Mouse (Mus musculus) natural killer cell, adult 2 months (primary cell): ENCODE data around the gene Igfbp6.
"Not testable (repeated sequence)": the region's sequence is repeated elsewhere in the genome, so short reads cannot be mapped to it uniquely, and the experiment has no call there.

Experiments
- DNase-seq, 2 experiments: peaks; one replicate each; pipeline ENCODE4 v3.0.0; 2022; ENCODE audit warnings: low spot score in 2 of 2

Igfbp6 gene

GRCm38 (mm10) chr15:102136129-102136758, 7.9 kb upstream of the Igfbp6 start, which contains the start of gene Spryd3:
Gene Spryd3, minus strand, starts transcription at chr15:102136234.
- DNase-seq, result peak; percentile 98

- no peak for DNase-seq
These were observed 3.0 kb upstream of the Igfbp6 start for GRCm38 (mm10) chr15:102141120-102141519.

- no peak for DNase-seq
These were observed 949 bp upstream of the Igfbp6 start for GRCm38 (mm10) chr15:102142914-102143912.

- no peak for DNase-seq
These were observed 564 bp downstream of the Igfbp6 start for GRCm38 (mm10) chr15:102144726-102145125.

GRCm38 (mm10) chr15:102145330-102145729, 1.2 kb downstream of the Igfbp6 start:
- no peak for DNase-seq

- no peak for DNase-seq
These were observed 1.9 kb downstream of the Igfbp6 start for GRCm38 (mm10) chr15:102146089-102146488.

DNA sequence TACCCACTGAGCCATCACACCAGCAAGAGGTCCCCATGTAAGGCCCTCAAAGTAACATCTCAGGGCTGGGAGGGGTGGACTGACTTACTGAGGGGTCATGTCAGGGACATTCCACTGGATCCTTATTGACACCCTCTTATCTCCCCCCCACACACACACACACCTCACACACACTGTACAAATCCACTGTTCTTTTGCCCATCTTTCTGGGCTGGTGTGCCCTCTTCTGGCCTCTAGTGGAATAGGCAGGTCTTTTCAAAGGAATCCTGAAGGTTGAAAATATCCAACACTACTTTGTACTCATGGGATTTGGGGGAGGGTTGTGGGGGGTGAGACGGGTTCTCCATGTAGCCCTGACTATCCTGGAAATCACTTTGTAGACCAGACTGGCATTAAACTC, 2.7 kb downstream of the Igfbp6 start:
- peak in 1 of 2 experiments; percentile 45 for DNase-seq

GRCm38 (mm10) chr15:102147674-102148402, 3.7 kb downstream of the Igfbp6 start:
- DNase-seq, result peak; percentile 59 to 69

GRCm38 (mm10) chr15:102149561-102149960, 5.4 kb downstream of the Igfbp6 start:
- no peak for DNase-seq

DNA sequence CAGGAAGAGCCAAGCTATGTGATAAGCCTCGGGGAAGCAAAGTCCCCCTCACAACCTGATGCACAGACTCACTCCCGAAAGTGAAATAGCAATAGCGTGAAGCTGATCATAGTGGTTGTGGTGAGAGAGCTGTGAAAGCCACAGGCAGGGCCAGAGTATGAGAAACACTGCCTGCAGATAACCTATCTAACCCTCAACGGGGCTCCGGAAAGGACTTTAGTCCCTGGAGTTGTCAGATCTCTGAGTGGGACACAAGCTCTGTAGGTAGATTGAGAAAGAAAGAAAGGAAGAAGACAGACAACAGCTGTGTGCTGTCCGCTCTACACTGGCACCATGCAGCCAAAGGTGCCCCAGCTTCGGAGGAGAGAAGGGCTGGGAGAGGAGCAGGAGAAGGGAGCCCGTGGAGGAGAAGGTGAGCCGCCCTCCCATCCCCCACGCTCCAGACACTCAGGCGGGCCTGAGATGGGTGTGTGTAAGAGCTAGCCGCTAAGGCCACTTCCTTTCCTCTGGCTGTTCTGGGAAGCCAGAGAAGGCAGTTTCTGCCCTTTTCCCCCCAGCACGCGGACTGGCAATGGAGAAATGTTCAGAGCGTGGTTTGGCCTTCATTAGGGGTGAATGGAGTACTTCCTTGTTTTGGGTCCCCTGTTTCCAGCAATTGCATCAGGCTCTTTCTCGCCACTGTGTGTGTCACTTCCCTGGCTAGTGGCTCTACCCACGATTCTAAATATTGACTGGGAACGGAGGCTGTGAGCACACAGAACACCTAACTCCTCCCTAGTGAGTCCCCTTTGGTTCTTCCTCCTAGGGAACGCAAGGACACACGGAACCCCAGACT, 6.4 kb downstream of the Igfbp6 start, which contains the start of gene Soat2:
Gene Soat2, plus strand, starts transcription at position 226 of the 835 bp plus-strand sequence.
- peak; percentile 73 to 89 for DNase-seq

DNA sequence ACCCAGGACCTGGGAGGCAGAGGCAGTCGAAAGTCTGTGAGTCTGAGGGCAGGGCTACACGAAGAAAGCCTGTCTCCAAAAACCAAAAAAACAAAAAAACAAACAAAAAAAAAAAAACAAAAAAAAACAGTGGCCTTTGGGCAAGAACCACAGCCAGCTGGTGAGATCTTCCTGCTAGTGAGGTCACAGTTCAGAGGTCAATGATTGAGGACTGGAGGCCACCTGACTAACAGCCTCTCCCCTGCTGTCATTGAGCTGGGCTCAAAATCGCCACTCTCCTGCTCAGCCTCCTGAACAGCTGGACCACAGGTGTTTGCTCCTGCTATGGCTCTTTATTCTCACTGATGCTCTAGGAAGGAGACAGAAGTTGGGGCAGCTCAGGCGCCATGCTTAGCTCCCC, 8.5 kb downstream of the Igfbp6 start:
- peak in 1 of 2 experiments; percentile 36 for DNase-seq

GRCm38 (mm10) chr15:102155006-102155405, 10.8 kb downstream of the Igfbp6 start:
- not testable (repeated sequence) for DNase-seq

DNA sequence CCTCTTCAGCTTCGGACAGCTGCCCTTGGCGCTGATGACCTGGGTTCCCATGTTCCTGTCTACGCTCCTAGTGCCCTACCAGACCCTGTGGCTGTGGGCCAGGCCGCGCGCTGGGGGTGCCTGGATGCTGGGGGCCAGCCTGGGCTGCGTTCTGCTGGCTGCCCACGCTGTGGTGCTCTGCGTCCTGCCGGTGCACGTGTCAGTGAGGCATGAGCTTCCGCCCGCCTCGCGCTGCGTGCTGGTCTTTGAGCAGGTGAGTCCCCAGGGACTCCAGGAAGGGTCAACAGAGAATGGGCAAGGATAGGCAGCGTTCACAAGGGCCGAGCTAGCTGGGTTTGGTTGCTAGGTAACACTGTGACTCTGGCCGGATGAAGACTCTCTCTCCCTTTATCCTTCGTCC, 12.7 kb downstream of the Igfbp6 start:
- DNase-seq, result no peak

- peak; percentile 25 to 53 for DNase-seq
These were observed 16.4 kb downstream of the Igfbp6 start for GRCm38 (mm10) chr15:102160415-102161060.

GRCm38 (mm10) chr15:102163900-102164693, 19.9 kb downstream of the Igfbp6 start:
- DNase-seq, result no peak

DNA sequence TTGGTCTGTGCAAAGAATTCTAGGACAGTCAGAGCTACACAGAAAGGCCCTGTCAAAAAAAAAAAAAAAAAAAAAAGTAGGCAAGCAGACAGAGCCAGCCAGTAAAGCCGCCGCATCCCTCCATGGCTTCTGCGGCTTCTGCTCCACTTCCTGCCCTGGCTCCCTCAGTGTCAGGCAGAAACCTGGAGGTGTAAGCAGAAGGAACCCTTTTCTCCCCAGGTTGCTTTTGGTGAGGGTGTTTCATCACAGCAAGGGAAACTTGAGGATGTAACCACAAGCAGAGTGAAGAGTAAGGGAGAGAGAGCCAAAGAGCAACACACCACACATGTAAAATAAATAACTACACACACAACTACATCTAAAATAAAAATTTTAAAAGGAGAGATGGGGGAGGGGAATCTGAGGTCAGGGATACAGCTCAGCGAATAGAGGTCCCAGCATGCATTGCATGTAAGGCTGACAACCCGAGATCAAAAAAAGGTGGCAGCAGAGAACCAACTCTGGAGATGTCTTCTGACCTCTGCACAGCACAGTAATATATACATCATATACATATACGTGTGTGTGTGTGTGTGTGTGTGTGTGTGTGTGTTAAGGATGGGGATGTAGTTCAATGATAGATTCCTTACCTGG, 21.4 kb downstream of the Igfbp6 start:
- no peak for DNase-seq

GRCm38 (mm10) chr15:102167620-102168021, 23.5 kb downstream of the Igfbp6 start:
- DNase-seq, result no peak

GRCm38 (mm10) chr15:102169064-102169463, 24.9 kb downstream of the Igfbp6 start:
- DNase-seq, result no peak

GRCm38 (mm10) chr15:102173581-102173980, 29.4 kb downstream of the Igfbp6 start:
- DNase-seq, result no peak
